Mouse (Mus musculus): ENCODE data around the gene Tapt1.
A peak's percentile ranks its signal among the peaks of the same experiment; 100 is the strongest.

The Tapt1 gene

DNA sequence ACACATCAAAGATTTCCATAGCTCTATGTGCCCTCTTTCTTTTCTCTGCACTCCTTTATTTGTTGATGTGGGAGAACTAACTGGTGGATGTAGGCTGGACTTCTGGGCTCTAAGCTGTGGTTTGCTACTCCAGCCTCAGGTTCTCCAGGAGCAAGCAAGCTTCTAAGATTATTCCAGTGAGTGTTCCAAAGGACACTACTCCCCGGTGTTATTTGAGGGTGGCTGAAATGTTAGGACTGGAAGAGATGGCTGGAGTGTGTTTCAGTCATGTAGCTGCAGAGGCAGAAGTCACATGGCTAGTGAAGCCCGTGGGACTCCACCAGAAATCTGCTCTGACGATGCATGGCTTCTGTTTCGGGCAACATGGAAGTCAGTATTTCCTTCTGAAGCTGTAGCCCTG, 2.3 kb upstream of the Tapt1 start:
- DNase-seq = no peak

DNA sequence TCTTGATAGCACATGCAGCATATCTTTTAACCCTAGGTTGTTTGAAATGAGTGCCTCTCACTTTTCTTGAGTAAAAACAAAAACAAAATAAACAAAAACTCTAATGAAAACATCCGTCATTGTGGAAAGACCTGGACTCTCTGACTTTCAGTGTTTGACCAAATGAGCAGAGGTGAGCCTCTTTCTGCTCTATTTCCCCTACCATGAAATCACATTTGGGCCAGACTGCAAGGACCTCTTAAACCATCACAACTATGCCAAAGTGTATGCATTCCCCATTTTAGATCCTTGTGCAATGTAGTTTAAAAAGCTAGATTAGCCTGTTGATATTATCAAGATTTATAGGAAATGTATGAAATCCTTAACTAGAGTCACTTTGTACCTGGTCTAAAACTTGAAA, 1.9 kb upstream of the Tapt1 start:
- no peak for DNase-seq

GRCm38 (mm10) chr5:44227462-44227840, 1.0 kb upstream of the Tapt1 start:
- DNase-seq = peak; percentile 24

GRCm38 (mm10) chr5:44225911-44226520, 410 bp downstream of the Tapt1 start:
- DNase-seq = peak; percentile 53

- no peak for DNase-seq
These were observed 1.4 kb downstream of the Tapt1 start for GRCm38 (mm10) chr5:44224916-44225600.

DNA sequence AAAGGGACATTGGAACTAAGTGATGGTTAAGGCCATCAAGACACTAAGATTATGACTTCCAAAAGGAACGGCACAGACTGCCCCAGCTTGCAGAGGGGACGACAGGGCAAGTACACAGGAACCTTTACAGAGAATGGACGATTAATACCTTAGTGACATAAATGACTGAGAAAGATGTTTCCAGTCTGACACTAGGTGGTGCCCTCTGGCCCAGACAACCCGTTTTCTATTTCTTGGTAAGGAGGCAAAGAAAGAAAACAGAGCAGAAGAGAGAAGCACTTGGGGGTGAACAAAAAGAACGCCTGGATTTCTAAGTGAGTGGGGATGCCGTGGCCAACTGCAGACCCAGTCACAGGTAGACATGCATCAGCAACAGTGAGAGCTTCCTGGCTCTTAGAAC, 2.2 kb downstream of the Tapt1 start:
- peak; percentile 70 for DNase-seq

GRCm38 (mm10) chr5:44223341-44223881, 3.0 kb downstream of the Tapt1 start:
- DNase-seq = peak; percentile 70

DNA sequence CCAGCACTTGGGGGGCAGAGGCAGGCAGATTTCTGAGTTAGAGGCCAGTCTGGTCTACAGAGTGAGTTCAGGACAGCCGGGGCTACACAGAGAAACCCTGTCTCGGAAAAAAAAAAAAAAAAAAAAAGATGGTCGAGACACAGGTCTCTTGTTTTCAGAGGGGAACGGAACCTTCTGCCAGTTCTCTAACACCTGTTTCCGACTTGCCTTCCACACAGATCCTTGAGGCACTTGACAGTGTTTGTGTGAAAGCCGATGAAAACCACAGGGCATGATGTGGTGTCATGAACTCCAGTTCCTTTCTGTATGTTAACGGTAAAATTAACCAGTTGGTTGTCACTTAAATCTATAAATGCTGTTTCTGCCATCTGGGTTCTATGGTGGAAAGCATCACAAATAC, 6.0 kb downstream of the Tapt1 start:
- no peak for DNase-seq

GRCm38 (mm10) chr5:44219871-44220270, 6.6 kb downstream of the Tapt1 start:
- no peak for DNase-seq

GRCm38 (mm10) chr5:44218483-44218882, 7.9 kb downstream of the Tapt1 start:
- DNase-seq = no peak

GRCm38 (mm10) chr5:44217685-44218041, 8.8 kb downstream of the Tapt1 start:
- no peak for DNase-seq

DNA sequence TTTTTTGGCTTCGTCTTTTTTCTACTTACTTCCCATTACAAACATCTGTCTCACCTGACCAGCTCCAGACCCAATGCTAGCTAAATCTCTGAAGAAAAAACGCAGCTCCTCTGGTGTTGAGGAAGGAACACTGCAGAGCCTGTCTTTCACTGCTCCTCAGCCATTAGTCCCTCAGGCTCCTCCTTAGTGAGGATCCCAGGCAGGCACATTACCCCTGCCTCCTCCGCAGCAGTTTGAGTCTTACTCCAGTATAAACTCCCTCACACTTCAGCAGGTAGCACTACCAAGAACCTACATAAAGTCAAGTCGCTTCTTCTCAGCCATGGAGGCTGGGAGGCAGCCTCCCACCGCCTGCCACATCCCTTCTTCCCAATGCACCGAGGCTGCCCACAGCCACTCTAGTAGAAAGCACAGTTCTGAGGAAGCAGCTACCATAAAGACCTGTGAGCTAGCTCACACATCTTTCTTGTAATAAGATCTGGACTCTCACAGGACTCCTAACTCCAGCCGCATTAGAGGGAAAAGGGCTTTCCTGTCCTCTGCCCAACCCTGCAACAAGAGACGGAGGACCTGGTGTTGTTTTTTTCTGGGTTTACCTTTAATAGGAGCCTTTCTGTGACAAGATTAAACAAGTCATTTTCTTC, 9.3 kb downstream of the Tapt1 start:
- no peak for DNase-seq

- DNase-seq = no peak
These were observed 11.3 kb downstream of the Tapt1 start for GRCm38 (mm10) chr5:44215118-44215517.

GRCm38 (mm10) chr5:44214025-44214424, 12.4 kb downstream of the Tapt1 start:
- DNase-seq = no peak

- DNase-seq = no peak
These were observed 13.0 kb downstream of the Tapt1 start for GRCm38 (mm10) chr5:44213391-44213790.

DNA sequence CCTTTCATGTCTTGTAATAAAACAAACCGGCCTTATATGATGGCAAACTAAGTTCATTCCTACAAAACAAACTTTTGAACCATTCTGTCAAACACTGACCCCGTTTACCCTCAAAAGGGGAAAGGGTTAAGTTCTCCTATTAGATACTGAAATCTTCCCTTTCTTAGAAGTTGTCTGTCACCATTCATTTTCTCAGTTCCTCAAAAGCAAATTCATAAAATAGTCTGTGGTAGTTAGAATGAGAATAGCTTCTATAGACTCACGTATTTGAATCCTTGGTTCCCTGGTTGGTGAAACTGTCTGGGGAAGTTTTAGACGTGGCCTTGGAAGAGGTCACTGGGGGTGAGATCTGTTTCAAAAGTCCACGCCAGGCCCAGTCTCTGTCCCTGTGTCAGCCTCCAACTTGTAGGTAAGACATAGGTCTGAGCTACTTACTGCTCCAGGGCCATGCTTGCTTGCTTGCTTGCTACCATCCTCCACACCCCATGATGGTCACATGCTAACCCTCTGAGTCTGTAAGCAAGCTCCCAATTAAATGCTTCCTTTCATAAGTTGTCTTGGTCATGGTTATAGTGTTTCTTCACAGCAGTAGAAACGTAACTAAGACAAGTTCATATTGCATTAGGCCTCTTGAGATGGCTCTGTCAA, 14.5 kb downstream of the Tapt1 start:
- no peak for DNase-seq

DNA sequence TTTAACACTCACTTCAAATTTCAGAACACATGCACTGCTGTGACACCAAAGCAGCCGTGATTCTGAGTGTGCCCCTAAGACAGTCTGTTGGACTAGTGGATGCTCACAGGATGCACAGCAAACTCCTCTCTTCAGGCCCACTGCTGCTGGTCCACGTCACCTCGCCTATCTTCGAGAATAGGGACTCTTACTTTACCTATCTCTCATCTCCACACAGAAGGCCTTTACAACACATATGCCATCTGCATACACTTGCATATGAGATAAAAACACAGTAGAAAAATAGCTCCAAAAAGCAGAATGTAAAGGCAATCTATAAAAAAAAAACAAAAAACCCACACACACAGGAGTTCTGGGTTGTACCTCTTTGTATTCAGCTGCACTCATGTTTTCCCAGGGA, 19.1 kb downstream of the Tapt1 start:
- peak; percentile 44 for DNase-seq

DNA sequence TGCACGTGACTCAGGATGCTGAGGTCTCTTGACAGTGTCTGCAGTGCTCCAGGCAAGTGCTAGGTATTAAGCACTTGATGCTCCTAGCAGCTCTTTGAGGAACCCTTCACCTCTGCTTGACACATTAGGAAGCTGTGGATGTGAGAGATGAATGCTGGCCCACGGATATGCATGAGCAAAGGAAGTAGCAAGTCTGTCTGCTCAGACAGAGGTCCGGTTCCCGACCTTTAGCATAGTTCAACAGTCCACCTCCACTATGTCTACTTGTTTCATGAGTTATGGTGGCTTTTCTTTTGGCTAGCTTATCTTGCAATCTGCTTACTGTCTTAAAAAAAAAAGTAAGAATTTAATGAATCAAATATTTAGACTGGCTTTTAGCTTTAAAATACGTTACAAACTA, 19.8 kb downstream of the Tapt1 start:
- DNase-seq = no peak

GRCm38 (mm10) chr5:44203410-44203809, 23.0 kb downstream of the Tapt1 start:
- DNase-seq = peak; percentile 44

GRCm38 (mm10) chr5:44201665-44202064, 24.8 kb downstream of the Tapt1 start:
- no peak for DNase-seq

DNA sequence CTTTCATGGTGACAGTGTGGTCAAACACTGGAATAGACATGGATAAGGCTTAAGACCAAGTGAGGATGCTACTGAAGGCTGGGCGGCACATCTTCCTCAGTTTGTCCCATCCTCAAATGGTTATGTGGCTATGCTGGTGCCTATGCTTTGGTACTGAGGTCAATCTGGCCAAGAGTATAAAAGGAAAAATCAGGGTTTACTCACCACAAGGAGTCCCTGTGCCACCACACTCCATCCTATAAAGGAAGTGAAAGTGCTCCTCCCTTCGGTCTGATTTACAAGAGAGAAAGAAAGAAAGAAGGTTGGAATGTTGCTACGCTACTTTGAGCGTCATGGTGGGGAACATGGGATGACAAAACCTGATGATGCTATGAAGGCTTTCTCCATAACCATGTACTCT, 27.3 kb downstream of the Tapt1 start:
- no peak for DNase-seq

DNA sequence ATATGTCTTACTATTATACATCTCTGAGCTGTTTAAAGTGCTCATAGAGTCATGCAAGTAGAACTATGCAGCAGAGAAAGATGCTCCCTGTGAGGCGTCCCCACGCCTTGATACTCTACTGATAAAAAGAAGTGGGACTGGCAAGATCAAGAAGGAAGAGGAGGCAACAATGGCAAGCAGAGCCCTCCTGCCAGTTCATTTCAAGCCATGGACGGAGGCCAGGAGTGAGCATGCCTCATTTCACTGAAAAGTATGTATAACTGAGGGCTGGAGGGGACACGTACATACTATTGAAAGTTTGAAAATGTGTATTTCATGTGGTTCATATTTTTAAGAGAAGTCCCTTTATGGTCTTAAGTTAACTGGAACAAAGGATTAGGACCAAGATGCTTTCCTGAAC, 28.0 kb downstream of the Tapt1 start:
- DNase-seq = no peak

GRCm38 (mm10) chr5:44197806-44198205, 28.6 kb downstream of the Tapt1 start:
- DNase-seq = no peak

DNA sequence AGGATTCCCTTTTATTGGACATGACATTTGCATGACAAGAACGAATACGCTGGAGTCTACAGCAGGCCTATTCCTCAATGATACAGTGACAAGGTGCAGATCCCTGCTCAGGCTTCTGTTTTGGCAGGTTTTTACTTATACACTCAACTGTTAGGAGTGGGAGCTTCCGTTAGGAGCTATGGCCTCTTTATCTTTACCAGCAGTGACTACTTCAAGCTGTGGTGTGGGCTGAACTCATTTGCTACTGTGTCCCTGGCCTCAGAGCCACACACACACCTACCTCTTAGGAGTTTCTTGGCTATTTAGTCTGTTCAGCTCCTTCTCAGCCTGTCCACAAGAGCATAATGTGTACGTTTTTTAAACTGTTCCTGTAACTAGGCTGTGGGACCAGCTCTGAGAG, 30.3 kb downstream of the Tapt1 start:
- DNase-seq = peak; percentile 18
